Mouse (Mus musculus) thymus, adult 2 months (tissue): ENCODE results near the gene Dpp6.

Experiments
- CTCF ChIP-seq: fragments of 200-500 bp; IDR thresholded peaks from 2 replicates; pipeline ENCODE4 v1.5.1; 2012; ENCODE audit warnings: mild to moderate bottlenecking, control low read depth, low read length, moderate library complexity, borderline replicate concordance; ENCODE audit not compliant: control insufficient read depth, poor library complexity, insufficient read depth; ENCODE audit errors: extremely low read depth
- POLR2A ChIP-seq: fragments of 200-500 bp; IDR thresholded peaks from 2 replicates; pipeline ENCODE4 v1.6.1; 2012; ENCODE audit warnings: mild to moderate bottlenecking, low read length, control low read depth, moderate library complexity; ENCODE audit not compliant: control insufficient read depth, poor library complexity, insufficient read depth; ENCODE audit errors: extremely low read depth

DNA sequence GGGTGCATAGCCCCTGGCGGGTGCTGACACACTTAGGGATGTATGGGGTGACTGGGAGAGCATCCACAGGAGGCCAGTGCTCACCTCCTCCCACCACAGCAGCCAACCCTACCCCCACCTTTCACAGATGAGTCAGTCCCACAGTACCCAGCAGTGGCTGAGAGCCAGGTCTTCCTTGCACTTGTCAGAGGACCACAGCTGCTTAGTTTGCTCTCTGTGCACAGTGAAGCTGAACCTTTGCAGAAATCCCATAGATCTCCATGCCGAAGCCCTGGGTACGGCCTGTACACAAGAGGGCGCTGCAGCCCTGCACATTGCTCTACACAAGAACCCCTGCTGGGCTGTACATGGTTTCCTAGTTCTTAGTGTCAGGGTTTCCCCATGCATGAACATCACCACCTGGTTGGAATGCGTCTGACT is 860.3 kb downstream of the Dpp6 start:
- no peak for TF ChIP-seq CTCF
- TF ChIP-seq POLR2A: no peak
